Mouse (Mus musculus) heart, adult 2 months (tissue): ENCODE data around the gene Slit3. TPM values are rescaled to one million over a fixed set of nuclear protein-coding genes. Genes with fewer than 3 reads are reported as not detected.

Experiments
- DNase-seq, 2 experiments: peaks; one replicate each; pipeline ENCODE4 v3.0.0; 2021
- H3K27ac ChIP-seq: fragments of 200-600 bp; 2 replicates; pipeline ENCODE4 v1.8.1; 2022
- H3K27me3 ChIP-seq: fragments of 200-500 bp; 2 replicates; pipeline ENCODE4 v1.6.1; 2012; ENCODE audit warnings: mild to moderate bottlenecking, low read length, inconsistent platforms, mixed read lengths; ENCODE audit not compliant: control insufficient read depth, insufficient read depth
- H3K36me3 ChIP-seq: fragments of 200-500 bp; 2 replicates; pipeline ENCODE4 v1.6.1; 2012; ENCODE audit warnings: low read length, inconsistent platforms; ENCODE audit not compliant: control insufficient read depth, insufficient read depth
- H3K4me1 ChIP-seq: fragments of 200-500 bp; 2 replicates; pipeline ENCODE4 v1.6.1; 2011; ENCODE audit warnings: low read length; ENCODE audit not compliant: control insufficient read depth, insufficient read depth
- H3K4me3 ChIP-seq: fragments of 200-600 bp; 2 replicates; pipeline ENCODE4 v1.8.1; 2022
- H3K79me2 ChIP-seq: fragments of 200-500 bp; replicated peaks from 2 replicates; pipeline ENCODE4 v1.6.1; 2012; ENCODE audit warnings: mild to moderate bottlenecking, inconsistent platforms, low read length, moderate library complexity, mixed read lengths; ENCODE audit not compliant: control insufficient read depth, insufficient read depth
- H3K9ac ChIP-seq: fragments of 200-500 bp; 2 replicates; pipeline ENCODE4 v1.6.1; 2012; ENCODE audit warnings: low read depth, mild to moderate bottlenecking, control low read depth, inconsistent platforms, low read length, mixed read lengths
- CTCF ChIP-seq: fragments of 200-600 bp; IDR thresholded peaks from 2 replicates; pipeline ENCODE4 v1.8.1; 2022; ENCODE audit warnings: antibody characterized with exemption, mild to moderate bottlenecking, moderate library complexity
- EP300 ChIP-seq: fragments of 200-500 bp; IDR thresholded peaks from 2 replicates; pipeline ENCODE4 v1.6.1; 2011; ENCODE audit warnings: low read depth, low read length, control low read depth; ENCODE audit not compliant: insufficient read depth
- POLR2A ChIP-seq: fragments of 200-500 bp; IDR thresholded peaks from 2 replicates; pipeline ENCODE4 v1.6.1; 2011; ENCODE audit warnings: mild to moderate bottlenecking, low read depth, low read length, control low read depth; ENCODE audit not compliant: insufficient read depth
- WGBS: fragments of 180-500 bp; shearing (Covaris S2); methylation state at CpG from one replicate; pipeline ENCODE4 v1.1.7; 2018; 5-methylcytosine and 5-hydroxymethylcytosine counted together
- intact Hi-C: fragments of 180-260 bp; cut with DNase I; formaldehyde crosslinking; loops from one replicate; pipeline ENCODE4 v1.15.1; 2025
- polyA plus RNA-seq: library from polyadenylated mRNA; depleted of rRNA; stranded (reverse); fragments of >200 nt; gene quantifications from 2 replicates; pipeline ENCODE4 v1.2.3, GENCODE M21; 2012
- total RNA-seq, 2 experiments: library from RNA; stranded (reverse); gene quantifications; 2 replicates each; pipeline ENCODE4 v1.2.3; 2021

Gene Slit3
- total and polyA plus RNA-seq, 3 experiments = 12.3 to 15.8 (median 14.6) TPM

DNA sequence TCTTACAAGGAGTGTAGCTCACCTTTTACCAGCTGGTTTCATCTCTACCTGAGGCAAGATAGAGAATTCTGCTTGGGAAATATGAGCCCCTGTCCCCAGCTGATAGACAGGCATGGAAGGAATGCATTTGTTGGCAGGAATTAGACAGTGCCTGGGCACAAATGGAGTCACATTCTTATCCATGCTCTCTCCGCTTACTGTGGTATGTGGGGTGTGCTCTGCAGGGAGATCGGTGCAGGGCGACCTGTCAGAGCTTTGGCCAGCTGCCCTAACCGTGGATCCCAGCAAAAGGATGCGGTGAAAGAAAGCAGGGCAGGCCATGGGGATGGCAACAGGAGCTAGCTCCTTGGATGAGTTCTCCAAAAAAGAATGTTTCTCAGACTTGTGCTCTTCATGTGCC is 172.2 kb downstream of the Slit3 start:
- H3K4me1 ChIP-seq = peaks cover 12% of the 10 kb centered on the region
- intact Hi-C loops = loop anchor here (5.0 kb wide), 1 partner anchor 61 kb away; no protein-coding TSS in a partner anchor
- H3K79me2 ChIP-seq = no peaks in the 10 kb centered on the region
- no peaks in the 10 kb centered on the region for H3K36me3 ChIP-seq
- DNase-seq = peak; percentile 48 to 69
- no peak overlapping the region for H3K9ac ChIP-seq
- H3K27ac ChIP-seq = peak overlapping the region; percentile 1
- 35% methylated on average over 5 of the region's 5 CpGs for WGBS
- 0 out of 2 replicates have a peak, but pooled peaks have one; percentile 49 for TF ChIP-seq EP300
- TF ChIP-seq POLR2A = no peak
- TF ChIP-seq CTCF = no peak
- H3K27me3 ChIP-seq = no peaks in the 10 kb centered on the region
- no peak overlapping the region for H3K4me3 ChIP-seq

GRCm38 (mm10) chr11:35294670-35295069 is 173.6 kb downstream of the Slit3 start:
- intact Hi-C loops = loop anchor here (5.0 kb wide), 1 partner anchor 62 kb away; no protein-coding TSS in a partner anchor
- H3K9ac ChIP-seq = no peak overlapping the region
- H3K27me3 ChIP-seq = no peaks in the 10 kb centered on the region
- no peak overlapping the region for H3K4me3 ChIP-seq
- no peaks in the 10 kb centered on the region for H3K79me2 ChIP-seq
- H3K27ac ChIP-seq = no peak overlapping the region
- H3K36me3 ChIP-seq = no peaks in the 10 kb centered on the region
- no peak for DNase-seq
- H3K4me1 ChIP-seq = peaks cover 10% of the 10 kb centered on the region
- TF ChIP-seq CTCF (no peak), POLR2A (no peak), EP300 (no peak)
- WGBS = 73% methylated on average over 7 of the region's 7 CpGs

DNA sequence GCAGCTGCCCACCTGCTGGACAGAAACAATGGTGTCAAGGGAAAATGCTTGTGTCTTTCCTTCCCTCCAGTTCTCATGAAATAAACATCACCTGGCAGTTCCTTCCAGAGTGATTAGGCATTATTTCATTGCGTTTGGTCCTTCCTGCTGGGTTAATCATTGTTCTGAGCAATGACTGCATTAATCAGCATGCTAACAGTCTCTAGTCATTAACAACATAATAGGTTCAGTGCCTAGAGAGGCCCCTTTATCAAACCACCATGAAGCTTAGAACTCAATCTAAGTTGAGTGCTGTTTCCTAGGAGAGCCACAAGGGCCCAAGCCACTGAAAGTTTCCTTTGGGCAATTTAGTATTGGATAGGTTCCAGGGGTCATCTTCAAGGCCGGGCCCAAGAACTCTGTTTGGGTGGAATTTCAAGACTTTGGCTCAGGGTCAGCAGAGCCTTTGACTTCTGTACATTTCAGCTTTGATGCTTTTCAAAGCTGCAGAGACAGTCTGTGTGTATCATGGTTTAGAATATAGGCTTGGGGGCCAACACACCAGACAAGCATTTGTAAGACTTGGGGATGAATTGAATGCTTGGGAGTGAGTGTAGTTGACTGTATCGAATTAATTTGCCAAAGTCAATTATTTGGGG is 174.3 kb downstream of the Slit3 start:
- Histone ChIP-seq H3K27ac (no peak overlapping the region), H3K4me1 (peaks cover 10% of the 10 kb centered on the region), H3K79me2 (no peaks in the 10 kb centered on the region), H3K36me3 (no peaks in the 10 kb centered on the region), H3K4me3 (no peak overlapping the region), H3K27me3 (no peaks in the 10 kb centered on the region), H3K9ac (no peak overlapping the region)
- DNase-seq = no peak
- intact Hi-C loops = no loop called here
- TF ChIP-seq CTCF (no peak), POLR2A (no peak), EP300 (no peak)
- 55% methylated on average over 3 of the region's 3 CpGs for WGBS

- Histone ChIP-seq H3K27me3 (no peaks in the 10 kb centered on the region), H3K79me2 (no peaks in the 10 kb centered on the region), H3K4me1 (peaks cover 10% of the 10 kb centered on the region), H3K9ac (no peak overlapping the region), H3K36me3 (no peaks in the 10 kb centered on the region), H3K27ac (no peak overlapping the region), H3K4me3 (no peak overlapping the region)
- TF ChIP-seq EP300 (no peak), CTCF (no peak), POLR2A (no peak)
- intact Hi-C loops = no loop called here
- 83% methylated on average over 5 of the region's 5 CpGs for WGBS
- DNase-seq = no peak
Observed at GRCm38 (mm10) chr11:35296803-35297202, 175.8 kb downstream of the Slit3 start.

- peaks cover 10% of the 10 kb centered on the region for H3K4me1 ChIP-seq
- H3K27ac ChIP-seq = no peak overlapping the region
- H3K4me3 ChIP-seq = no peak overlapping the region
- no peaks in the 10 kb centered on the region for H3K79me2 ChIP-seq
- H3K9ac ChIP-seq = no peak overlapping the region
- 39% methylated on average over 5 of the region's 5 CpGs for WGBS
- TF ChIP-seq POLR2A = no peak
- TF ChIP-seq CTCF = no peak
- no peak for TF ChIP-seq EP300
- DNase-seq = peak in 1 of 2 experiments; percentile 45
- H3K36me3 ChIP-seq = no peaks in the 10 kb centered on the region
- intact Hi-C loops = no loop called here
- H3K27me3 ChIP-seq = no peaks in the 10 kb centered on the region
Observed at GRCm38 (mm10) chr11:35297319-35297718, 176.3 kb downstream of the Slit3 start.

GRCm38 (mm10) chr11:35298526-35298925 is 177.5 kb downstream of the Slit3 start:
- Histone ChIP-seq H3K36me3 (no peaks in the 10 kb centered on the region), H3K9ac (no peak overlapping the region), H3K27ac (no peak overlapping the region), H3K4me3 (no peak overlapping the region), H3K4me1 (peaks cover 9% of the 10 kb centered on the region), H3K27me3 (no peaks in the 10 kb centered on the region), H3K79me2 (no peaks in the 10 kb centered on the region)
- no peak for DNase-seq
- intact Hi-C loops = no loop called here
- 96% methylated on average over 2 of the region's 2 CpGs for WGBS
- TF ChIP-seq CTCF (no peak), EP300 (no peak), POLR2A (no peak)
